Mouse (Mus musculus): ENCODE data around the gene Gm9736.
"Not testable (repeated sequence)": the region's sequence is repeated elsewhere in the genome, so short reads cannot be mapped to it uniquely, and the experiment has no call there.

DNA sequence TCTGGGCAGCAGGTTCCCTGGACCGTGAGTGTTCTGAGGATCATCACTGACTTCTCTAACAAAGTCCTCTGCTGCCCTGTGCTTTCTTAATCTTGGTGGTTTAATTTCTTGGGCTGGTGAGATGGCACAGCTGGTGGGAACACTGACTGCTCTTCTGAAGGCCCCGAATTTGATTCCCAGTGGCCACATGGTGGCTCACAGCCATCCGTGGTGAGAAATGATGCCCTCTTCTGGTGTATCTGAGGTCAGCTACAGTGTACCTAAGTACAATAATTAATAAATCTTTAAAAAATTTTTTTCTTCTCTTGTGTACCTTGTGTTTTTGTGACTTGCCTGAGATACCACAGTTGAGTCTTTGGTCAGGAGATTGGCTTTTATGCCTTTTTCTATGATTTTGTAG lies 1.2 kb upstream of the Gm9736 start:
- TF ChIP-seq CTCF (IDR thresholded peaks at IDR 0.05; ENCODE audit: borderline replicate concordance, insufficient read depth, low read length); POLR2A (IDR thresholded peaks at IDR 0.05; ENCODE audit: low read depth, low read length): not testable (repeated sequence)
